Mouse (Mus musculus) thymus, adult 2 months (tissue): ENCODE results near the gene Zfp385a. TPM values are rescaled to one million over a fixed set of nuclear protein-coding genes. Genes with fewer than 3 reads are reported as not detected.
A peak's percentile ranks its signal among the peaks of the same experiment; 100 is the strongest.

ENCODE experiments used
- DNase-seq: peaks from one replicate; pipeline ENCODE4 v3.0.0; 2021
- H3K27ac ChIP-seq: fragments of 200-500 bp; 2 replicates; pipeline ENCODE4 v1.5.1; 2012; ENCODE audit warnings: low read length, control low read depth; ENCODE audit not compliant: control insufficient read depth, insufficient read depth
- H3K27me3 ChIP-seq: fragments of 200-500 bp; 2 replicates; pipeline ENCODE4 v1.6.1; 2012; ENCODE audit warnings: mild to moderate bottlenecking, low read length, moderate library complexity, mixed read lengths; ENCODE audit not compliant: control insufficient read depth, insufficient read depth
- H3K36me3 ChIP-seq: fragments of 200-500 bp; 2 replicates; pipeline ENCODE4 v1.6.1; 2012; ENCODE audit warnings: mild to moderate bottlenecking, low read length, moderate library complexity; ENCODE audit not compliant: control insufficient read depth, insufficient read depth
- H3K4me1 ChIP-seq: fragments of 200-500 bp; replicated peaks from 2 replicates; pipeline ENCODE4 v1.6.1; 2012; ENCODE audit warnings: low read length; ENCODE audit not compliant: control insufficient read depth, insufficient read depth
- H3K4me3 ChIP-seq: fragments of 200-500 bp; 2 replicates; pipeline ENCODE4 v1.5.1; 2012; ENCODE audit warnings: mild to moderate bottlenecking, low read length, control low read depth, moderate library complexity; ENCODE audit not compliant: control insufficient read depth, insufficient read depth
- CTCF ChIP-seq: fragments of 200-500 bp; IDR thresholded peaks from 2 replicates; pipeline ENCODE4 v1.5.1; 2012; ENCODE audit warnings: mild to moderate bottlenecking, control low read depth, low read length, moderate library complexity, borderline replicate concordance; ENCODE audit not compliant: control insufficient read depth, poor library complexity, insufficient read depth; ENCODE audit errors: extremely low read depth
- POLR2A ChIP-seq: fragments of 200-500 bp; IDR thresholded peaks from 2 replicates; pipeline ENCODE4 v1.6.1; 2012; ENCODE audit warnings: mild to moderate bottlenecking, low read length, control low read depth, moderate library complexity; ENCODE audit not compliant: control insufficient read depth, poor library complexity, insufficient read depth; ENCODE audit errors: extremely low read depth
- WGBS: fragments of 180-500 bp; shearing (Covaris S2); methylation state at CpG from one replicate; pipeline ENCODE4 v1.1.7; 2018; 5-methylcytosine and 5-hydroxymethylcytosine counted together
- polyA plus RNA-seq: library from polyadenylated mRNA; depleted of rRNA; stranded (reverse); fragments of >200 nt; gene quantifications from 2 replicates; pipeline ENCODE4 v1.2.3, GENCODE M21; 2012; rRNA removed

The Zfp385a gene
- polyA plus RNA-seq, 1 experiment: 18.6 TPM

DNA sequence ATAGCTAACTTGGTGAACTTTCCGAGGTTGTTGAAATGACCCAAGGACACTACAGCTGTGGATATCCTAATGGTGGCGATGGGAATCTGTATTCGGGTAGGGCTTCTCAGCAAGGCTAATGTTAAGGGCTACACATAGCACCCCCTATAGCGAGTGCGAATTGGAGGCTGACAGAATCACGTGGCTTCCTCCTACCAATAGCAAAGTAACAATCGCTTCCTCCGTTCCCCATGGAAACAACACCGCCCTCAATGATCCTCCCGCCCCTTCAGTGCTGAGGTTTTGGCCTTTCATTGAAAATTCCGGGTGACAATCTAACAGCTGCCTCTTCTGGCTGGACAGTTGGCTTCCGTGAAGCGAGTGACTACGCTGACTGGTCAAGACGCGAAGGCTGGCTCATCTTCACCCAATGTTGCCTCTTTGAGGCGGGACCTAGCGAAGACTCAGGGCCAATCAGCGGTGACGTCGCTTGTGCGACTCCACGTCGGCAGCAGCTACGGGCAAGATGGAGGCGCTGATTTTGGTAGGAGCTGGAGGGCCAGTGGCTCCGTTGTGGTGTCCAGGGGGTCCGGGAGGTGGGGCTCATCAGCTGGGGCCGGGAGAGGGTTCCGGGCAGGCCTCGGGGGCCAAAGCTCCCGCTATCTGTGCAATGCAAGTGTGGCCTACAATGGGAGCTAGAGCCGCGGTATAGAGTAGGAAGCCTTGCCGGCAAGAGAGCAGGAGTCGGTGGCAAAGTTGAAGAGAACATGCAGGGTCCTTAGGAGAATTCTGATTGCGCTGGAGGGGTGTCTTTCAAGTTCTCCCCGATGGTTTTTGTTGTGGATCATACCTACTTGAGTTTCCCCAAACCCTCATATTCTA lies 67.2 kb downstream of the Zfp385a start, which contains the start of gene Copz1:
TSS of gene Copz1 (plus strand) at position 296 of the 861 bp plus-strand sequence.
- WGBS: under 1% methylated on average over 38 of the region's 38 CpGs
- peak; percentile 87 for TF ChIP-seq POLR2A
- 0 out of 2 replicates have a peak, but pooled peaks have one; percentile 43 for TF ChIP-seq CTCF
- H3K36me3 ChIP-seq: no peaks in the 10 kb centered on the region
- H3K27ac ChIP-seq: no peak within 1 kb of the TSS
- H3K4me3 ChIP-seq: peak within 1 kb of the TSS; percentile 73
- DNase-seq: peak; percentile 92
- H3K4me1 ChIP-seq: 0 out of 2 replicates have a peak, but pooled peaks cover 3% of the 10 kb centered on the region
- H3K27me3 ChIP-seq: no peaks in the 10 kb centered on the region

DNA sequence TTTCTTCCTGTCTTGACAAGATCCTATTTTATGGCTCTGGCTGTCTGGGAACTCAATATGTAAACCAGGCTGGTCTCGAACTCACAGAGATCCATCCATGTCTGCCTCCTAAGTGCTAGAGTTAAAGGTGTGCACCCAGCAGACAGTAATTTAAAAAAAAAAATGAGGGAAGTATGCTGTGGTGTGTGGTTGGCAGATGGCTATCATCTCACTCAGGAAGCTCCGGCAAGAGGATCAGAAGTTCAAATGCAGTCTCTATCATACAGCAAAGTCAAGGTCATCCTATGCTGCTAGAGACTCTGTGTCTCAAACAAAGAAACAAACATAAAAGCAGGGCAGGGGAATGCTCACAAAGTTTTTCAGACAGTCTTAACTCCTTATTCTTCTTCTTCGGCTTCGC lies 71.0 kb downstream of the Zfp385a start:
- 18% methylated on average over 4 of the region's 4 CpGs for WGBS
- H3K36me3 ChIP-seq: no peaks in the 10 kb centered on the region
- 0 out of 2 replicates have a peak, but pooled peaks cover 3% of the 10 kb centered on the region for H3K4me1 ChIP-seq
- no peak overlapping the region for H3K4me3 ChIP-seq
- no peaks in the 10 kb centered on the region for H3K27me3 ChIP-seq
- no peak for TF ChIP-seq CTCF
- no peak for TF ChIP-seq POLR2A
- no peak overlapping the region for H3K27ac ChIP-seq
- DNase-seq: no peak

DNA sequence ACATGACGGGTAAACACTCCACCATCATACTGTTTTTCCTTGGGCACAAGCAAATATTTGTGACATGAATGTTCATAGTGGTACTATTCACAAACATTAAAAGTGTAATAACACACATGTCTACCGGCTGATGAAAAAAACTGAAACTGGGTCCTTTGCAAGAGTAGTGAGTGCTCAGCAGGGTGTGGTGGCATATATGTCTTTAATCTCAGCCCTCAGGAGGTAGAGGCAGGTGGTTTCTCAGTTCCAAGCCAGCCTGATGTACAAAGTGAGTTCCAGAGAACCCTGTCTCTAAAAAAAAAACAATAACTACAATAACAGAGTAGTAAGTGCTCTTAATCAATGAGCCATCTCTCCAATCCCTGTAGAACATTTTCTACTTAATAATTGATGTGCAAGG lies 75.1 kb downstream of the Zfp385a start:
- DNase-seq: no peak
- WGBS: 61% methylated on average over 2 of the region's 2 CpGs
- no peaks in the 10 kb centered on the region for H3K27me3 ChIP-seq
- TF ChIP-seq POLR2A: no peak
- TF ChIP-seq CTCF: no peak
- no peak overlapping the region for H3K4me3 ChIP-seq
- no peaks in the 10 kb centered on the region for H3K36me3 ChIP-seq
- 0 out of 2 replicates have a peak, but pooled peaks cover 3% of the 10 kb centered on the region for H3K4me1 ChIP-seq
- H3K27ac ChIP-seq: no peak overlapping the region

Other genes with a start within 250 kb of the Zfp385a start
- 24.2 and 25.1 TPM in 2 replicates for gene Smug1, start 173.0 kb downstream of the Zfp385a start, polyA plus RNA-seq
- 34.2 and 37.0 TPM in 2 replicates for gene Cbx5, start 100.3 kb downstream of the Zfp385a start, polyA plus RNA-seq
- 155 and 178 TPM in 2 replicates for gene Hnrnpa1, start 99.7 kb downstream of the Zfp385a start, polyA plus RNA-seq
- 4.9 and 7.3 TPM in 2 replicates for gene Nfe2, start 81.7 kb downstream of the Zfp385a start, polyA plus RNA-seq
- gene Copz1, start 67.4 kb downstream of the Zfp385a start, polyA plus RNA-seq: 106 and 124 TPM in 2 replicates
- 0.28 and 0.45 TPM in 2 replicates for gene Gpr84, start 29.5 kb downstream of the Zfp385a start, polyA plus RNA-seq
- gene Itga5, start 26.7 kb upstream of the Zfp385a start, polyA plus RNA-seq: 20.2 and 20.7 TPM in 2 replicates
- gene Gtsf1, start 90.4 kb upstream of the Zfp385a start, polyA plus RNA-seq: not detected in 2 replicates
- not detected in 2 replicates for gene Gtsf2, start 108.4 kb upstream of the Zfp385a start, polyA plus RNA-seq
- 100 and 101 TPM in 2 replicates for gene Nckap1l, start 113.7 kb upstream of the Zfp385a start, polyA plus RNA-seq
- gene Pde1b, start 162.9 kb upstream of the Zfp385a start, polyA plus RNA-seq: 28.0 and 33.4 TPM in 2 replicates
- 4.4 and 6.6 TPM in 2 replicates for gene Ppp1r1a, start 197.9 kb upstream of the Zfp385a start, polyA plus RNA-seq
- gene Glycam1, start 225.0 kb upstream of the Zfp385a start, polyA plus RNA-seq: 32.0 TPM in 1 of 2 replicates, not detected in the other